Mouse (Mus musculus) thymus, adult 2 months (tissue): ENCODE results near the gene Shc3. TPM values are rescaled to one million over a fixed set of nuclear protein-coding genes. Genes with fewer than 3 reads are reported as not detected.

Experiments used
- DNase-seq: peaks from one replicate; pipeline ENCODE4 v3.0.0; 2021
- H3K27ac ChIP-seq: fragments of 200-500 bp; 2 replicates; pipeline ENCODE4 v1.5.1; 2012; ENCODE audit warnings: low read length, control low read depth; ENCODE audit not compliant: control insufficient read depth, insufficient read depth
- H3K27me3 ChIP-seq: fragments of 200-500 bp; 2 replicates; pipeline ENCODE4 v1.6.1; 2012; ENCODE audit warnings: mild to moderate bottlenecking, low read length, moderate library complexity, mixed read lengths; ENCODE audit not compliant: control insufficient read depth, insufficient read depth
- H3K36me3 ChIP-seq: fragments of 200-500 bp; 2 replicates; pipeline ENCODE4 v1.6.1; 2012; ENCODE audit warnings: mild to moderate bottlenecking, low read length, moderate library complexity; ENCODE audit not compliant: control insufficient read depth, insufficient read depth
- H3K4me1 ChIP-seq: fragments of 200-500 bp; replicated peaks from 2 replicates; pipeline ENCODE4 v1.6.1; 2012; ENCODE audit warnings: low read length; ENCODE audit not compliant: control insufficient read depth, insufficient read depth
- H3K4me3 ChIP-seq: fragments of 200-500 bp; 2 replicates; pipeline ENCODE4 v1.5.1; 2012; ENCODE audit warnings: mild to moderate bottlenecking, low read length, control low read depth, moderate library complexity; ENCODE audit not compliant: control insufficient read depth, insufficient read depth
- CTCF ChIP-seq: fragments of 200-500 bp; IDR thresholded peaks from 2 replicates; pipeline ENCODE4 v1.5.1; 2012; ENCODE audit warnings: mild to moderate bottlenecking, control low read depth, low read length, moderate library complexity, borderline replicate concordance; ENCODE audit not compliant: control insufficient read depth, poor library complexity, insufficient read depth; ENCODE audit errors: extremely low read depth
- POLR2A ChIP-seq: fragments of 200-500 bp; IDR thresholded peaks from 2 replicates; pipeline ENCODE4 v1.6.1; 2012; ENCODE audit warnings: mild to moderate bottlenecking, low read length, control low read depth, moderate library complexity; ENCODE audit not compliant: control insufficient read depth, poor library complexity, insufficient read depth; ENCODE audit errors: extremely low read depth
- WGBS: fragments of 180-500 bp; shearing (Covaris S2); methylation state at CpG from one replicate; pipeline ENCODE4 v1.1.7; 2018; 5-methylcytosine and 5-hydroxymethylcytosine counted together
- polyA plus RNA-seq: library from polyadenylated mRNA; depleted of rRNA; stranded (reverse); fragments of >200 nt; gene quantifications from 2 replicates; pipeline ENCODE4 v1.2.3, GENCODE M21; 2012

The Shc3 gene
- polyA plus RNA-seq, 1 experiment = 0.69 TPM

DNA sequence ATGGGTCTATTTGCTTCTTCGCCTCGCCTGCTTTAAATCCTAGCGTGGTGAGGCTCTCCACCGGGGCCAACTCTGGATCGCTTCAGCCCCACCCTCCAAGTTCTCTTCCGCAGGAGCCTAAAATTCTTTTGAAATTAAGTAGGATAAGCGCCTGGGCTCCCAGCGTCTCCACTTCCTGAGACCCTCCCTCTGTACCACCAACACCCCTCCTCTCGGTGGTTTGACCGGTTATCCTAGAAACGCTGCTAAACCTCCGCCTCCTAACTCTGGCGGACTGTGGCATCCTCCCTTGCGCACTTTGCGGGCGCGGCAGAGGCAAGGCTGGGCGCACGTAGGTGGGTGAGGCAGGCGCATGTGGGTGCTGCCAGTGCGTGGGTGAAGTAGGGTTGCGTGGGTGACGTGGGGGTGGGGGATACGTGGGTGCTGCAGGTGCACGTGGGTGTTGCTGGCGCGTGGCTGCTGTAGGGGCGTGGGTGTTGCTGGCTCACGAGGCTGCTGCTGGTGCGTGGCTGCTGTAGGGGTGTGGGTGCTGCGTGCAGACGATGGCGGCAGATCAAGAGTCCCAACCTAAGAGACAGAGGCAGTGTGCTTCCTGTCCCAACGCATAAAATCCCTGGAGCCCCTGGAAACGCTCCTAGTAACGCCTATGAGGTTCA lies 25.6 kb upstream of the Shc3 start:
- Histone ChIP-seq H3K36me3 (no peaks in the 10 kb centered on the region), H3K4me1 (peaks cover 5% of the 10 kb centered on the region), H3K27me3 (0 out of 2 replicates have a peak, but pooled peaks cover 4% of the 10 kb centered on the region), H3K27ac (no peak overlapping the region), H3K4me3 (no peak overlapping the region)
- TF ChIP-seq CTCF = no peak
- no peak for TF ChIP-seq POLR2A
- 4% methylated on average over 36 of the region's 36 CpGs for WGBS
- no peak for DNase-seq

- no peaks in the 10 kb centered on the region for H3K36me3 ChIP-seq
- WGBS = 39% methylated on average over 4 of the region's 4 CpGs
- DNase-seq = no peak
- TF ChIP-seq CTCF (no peak), POLR2A (no peak)
- H3K27ac ChIP-seq = no peak overlapping the region
- no peaks in the 10 kb centered on the region for H3K27me3 ChIP-seq
- no peaks in the 10 kb centered on the region for H3K4me1 ChIP-seq
- no peak overlapping the region for H3K4me3 ChIP-seq
These were observed 18.8 kb upstream of the Shc3 start for GRCm38 (mm10) chr13:51588005-51588404.

GRCm38 (mm10) chr13:51582204-51582603 lies 13.0 kb upstream of the Shc3 start:
- 56% methylated on average over 2 of the region's 2 CpGs for WGBS
- Histone ChIP-seq H3K36me3 (no peaks in the 10 kb centered on the region), H3K27me3 (no peaks in the 10 kb centered on the region), H3K4me1 (no peaks in the 10 kb centered on the region), H3K4me3 (no peak overlapping the region), H3K27ac (no peak overlapping the region)
- no peak for DNase-seq
- no peak for TF ChIP-seq POLR2A
- no peak for TF ChIP-seq CTCF

DNA sequence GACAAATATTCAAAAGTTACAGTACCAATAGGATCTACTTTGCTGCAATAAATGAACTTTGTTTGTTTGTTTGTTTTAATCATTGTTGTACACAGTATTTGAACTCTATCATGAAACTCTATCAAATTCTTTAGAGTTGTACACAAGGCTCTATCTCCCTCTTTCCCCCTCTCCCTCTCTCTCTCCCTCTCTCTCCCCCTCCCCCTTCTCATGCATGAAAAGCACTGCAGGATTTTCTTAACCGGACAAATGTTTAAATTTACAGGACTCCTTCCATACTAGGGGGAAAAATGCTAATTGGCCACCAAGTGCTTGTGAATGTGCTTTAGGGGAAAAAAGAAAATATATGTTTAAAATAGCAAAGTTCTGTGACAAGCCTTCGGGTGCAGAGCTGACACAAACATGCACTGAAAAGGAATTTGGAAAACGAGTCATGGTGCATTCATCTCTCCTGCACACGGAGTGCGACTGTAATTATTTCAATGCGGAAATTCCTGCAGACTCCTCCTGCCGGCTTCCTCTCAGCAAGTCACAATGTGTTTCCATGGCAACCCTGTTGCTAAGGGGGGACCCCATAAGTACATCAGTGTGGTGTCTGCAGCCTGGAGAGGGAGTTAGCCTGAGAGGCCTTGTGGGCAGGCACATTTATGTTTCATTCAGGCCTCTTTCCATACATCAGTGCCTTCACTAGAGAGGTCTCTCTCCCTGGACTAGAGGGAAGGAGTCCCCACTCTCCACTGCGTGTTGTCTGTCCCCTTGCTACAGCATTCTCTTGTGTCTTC lies 11.2 kb upstream of the Shc3 start:
- no peaks in the 10 kb centered on the region for H3K36me3 ChIP-seq
- no peak for TF ChIP-seq POLR2A
- TF ChIP-seq CTCF = no peak
- no peaks in the 10 kb centered on the region for H3K27me3 ChIP-seq
- H3K27ac ChIP-seq = no peak overlapping the region
- no peak overlapping the region for H3K4me3 ChIP-seq
- no peak for DNase-seq
- H3K4me1 ChIP-seq = no peaks in the 10 kb centered on the region
- 31% methylated on average over 8 of the region's 8 CpGs for WGBS

DNA sequence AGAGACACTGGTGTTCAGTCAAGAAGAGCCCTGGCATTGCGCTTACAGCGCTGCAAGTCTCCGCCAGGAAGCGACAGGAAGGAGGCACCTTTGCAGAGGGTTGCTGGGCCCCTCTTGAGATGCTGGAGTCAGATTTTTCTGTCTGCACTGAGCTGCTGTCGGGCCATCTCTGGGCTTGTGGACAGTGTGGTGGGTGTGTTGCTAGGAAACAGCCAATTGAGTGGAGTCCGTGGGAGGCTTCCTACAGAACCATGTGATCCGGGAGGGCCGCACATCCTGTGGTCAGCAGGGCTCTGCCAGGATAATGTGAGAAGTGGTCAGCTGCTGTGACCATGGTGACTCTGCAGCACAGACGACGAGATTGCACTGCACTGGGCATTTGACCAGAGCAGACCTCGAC lies 4.6 kb upstream of the Shc3 start:
- Histone ChIP-seq H3K36me3 (no peaks in the 10 kb centered on the region), H3K4me1 (no peaks in the 10 kb centered on the region), H3K4me3 (no peak overlapping the region), H3K27me3 (peaks cover 4% of the 10 kb centered on the region; the same call in 1 of the 2 replicates), H3K27ac (no peak overlapping the region)
- WGBS = 41% methylated on average over 11 of the region's 11 CpGs
- TF ChIP-seq CTCF (no peak), POLR2A (no peak)
- DNase-seq = no peak

- no peak for TF ChIP-seq POLR2A
- no peak for TF ChIP-seq CTCF
These were observed 892 bp upstream of the Shc3 start for GRCm38 (mm10) chr13:51570111-51570510.

GRCm38 (mm10) chr13:51569685-51570068 lies 458 bp upstream of the Shc3 start:
- no peak overlapping the region for H3K4me3 ChIP-seq
- H3K36me3 ChIP-seq = no peaks in the 10 kb centered on the region
- peaks cover 18% of the 10 kb centered on the region; the same call in 1 of the 2 replicates for H3K27me3 ChIP-seq
- no peaks in the 10 kb centered on the region for H3K4me1 ChIP-seq
- H3K27ac ChIP-seq = no peak overlapping the region
- DNase-seq = no peak
- no peak for TF ChIP-seq POLR2A
- TF ChIP-seq CTCF = no peak
- 16% methylated on average over 7 of the region's 7 CpGs for WGBS

More at GRCm38 (mm10) chr13:51570111-51570510, 892 bp upstream of the Shc3 start:
- H3K27ac ChIP-seq = no peak overlapping the region
- no peaks in the 10 kb centered on the region for H3K4me1 ChIP-seq
- DNase-seq = no peak
- 17% methylated on average over 9 of the region's 9 CpGs for WGBS
- H3K27me3 ChIP-seq = peaks cover 15% of the 10 kb centered on the region; the same call in 1 of the 2 replicates
- H3K4me3 ChIP-seq = no peak overlapping the region
- no peaks in the 10 kb centered on the region for H3K36me3 ChIP-seq
